Mouse (Mus musculus) G1E (cell line): ENCODE measurements around the gene Mmp24. TPM values are rescaled to one million over a fixed set of nuclear protein-coding genes. Genes with fewer than 3 reads are reported as not detected.

ENCODE experiments used
- ATAC-seq: 2 replicates; pipeline ENCODE4 v1.8.0; 2016; ENCODE audit warnings: mild to moderate bottlenecking; ENCODE audit not compliant: insufficient number of reproducible peaks, poor library complexity, low FRiP score, severe bottlenecking; ENCODE audit errors: extremely low read depth
- DNase-seq: peaks from one replicate; pipeline ENCODE4 v3.0.0; 2012; ENCODE audit warnings: low spot score
- H3K27me3 ChIP-seq: 2 replicates; pipeline ENCODE4 v1.6.1; 2012; ENCODE audit warnings: mild to moderate bottlenecking, low read length, inconsistent platforms; ENCODE audit not compliant: insufficient read depth
- H3K36me3 ChIP-seq: replicated peaks from 2 replicates; pipeline ENCODE3; 2012; ENCODE audit warnings: mild to moderate bottlenecking, inconsistent platforms
- H3K4me1 ChIP-seq: 2 replicates; pipeline ENCODE4 v1.6.1; 2012; ENCODE audit warnings: low read depth, low read length, inconsistent platforms, mixed read lengths; ENCODE audit not compliant: insufficient read depth
- H3K4me3 ChIP-seq: 2 replicates; pipeline ENCODE4 v1.5.1; 2012; ENCODE audit warnings: low read depth, mild to moderate bottlenecking, inconsistent platforms, low read length, moderate library complexity, mixed read lengths
- H3K9me3 ChIP-seq: replicated peaks from 2 replicates; pipeline ENCODE4 v1.6.1; 2012; ENCODE audit warnings: inconsistent platforms
- CTCF ChIP-seq: IDR thresholded peaks from 2 replicates; pipeline ENCODE4 v1.5.1; 2012; ENCODE audit warnings: low read depth, low read length, inconsistent platforms, mixed read lengths
- GATA2 ChIP-seq: IDR thresholded peaks from 2 replicates; pipeline ENCODE4 v1.6.1; 2012; ENCODE audit warnings: low read depth, low read length, inconsistent platforms, borderline replicate concordance
- TAL1 ChIP-seq: conservative IDR thresholded peaks from 2 replicates; pipeline ENCODE4 v1.6.1; 2012; ENCODE audit warnings: low read depth, low read length, inconsistent platforms, mixed read lengths
- polyA plus RNA-seq: library from polyadenylated mRNA; stranded (reverse); fragments of >175 nt; gene quantifications from 2 replicates; pipeline ENCODE4 v1.2.3, GENCODE M21; 2012
- total RNA-seq, 2 experiments: library from RNA; stranded (forward) in 1 of 2; stranded (reverse) in 1 of 2; fragments of 200-1000 nt in 1 of 2; fragments of >200 nt in 1 of 2; fragmentation: Nextera tagmentation in 1 of 2; gene quantifications; 2 replicates each; pipeline ENCODE4 v1.2.3; 2014 to 2017

Gene Mmp24
- total and polyA plus RNA-seq, 3 experiments, result 0.05 TPM; not detected in 2

- Histone ChIP-seq H3K36me3 (peaks cover 89% of the 10 kb centered on the region), H3K4me1 (no peaks in the 10 kb centered on the region)
Observed at GRCm38 (mm10) chr2:155863301-155863867, 88.2 kb downstream of the Mmp24 start.

More at GRCm38 (mm10) chr2:155863301-155863867, 88.2 kb downstream of the Mmp24 start:
- DNase-seq, result no peak
- no peak for TF ChIP-seq GATA2
- no peak for TF ChIP-seq CTCF
- TF ChIP-seq TAL1, result no peak
- Histone ChIP-seq H3K27me3 (no peaks in the 10 kb centered on the region), H3K4me3 (no peak overlapping the region), H3K9me3 (no peaks in the 10 kb centered on the region)
- ATAC-seq, result no peak

Other genes starting within 250 kb of the Mmp24 start
- gene Gss, start 182.5 kb upstream of the Mmp24 start, total RNA-seq (2014; fragmentation: Nextera tagmentation), result 7.3 and 10.6 TPM in 2 replicates
- 22.0 and 25.7 TPM in 2 replicates for gene Gss, start 182.5 kb upstream of the Mmp24 start, total RNA-seq (2017)
- 14.6 and 16.5 TPM in 2 replicates for gene Gss, start 182.5 kb upstream of the Mmp24 start, polyA plus RNA-seq
- 2.3 and 2.4 TPM in 2 replicates for gene Myh7b, start 164.1 kb upstream of the Mmp24 start, total RNA-seq (2014; fragmentation: Nextera tagmentation)
- 1.4 and 1.7 TPM in 2 replicates for gene Myh7b, start 164.1 kb upstream of the Mmp24 start, total RNA-seq (2017)
- 8.3 and 11.1 TPM in 2 replicates for gene Myh7b, start 164.1 kb upstream of the Mmp24 start, polyA plus RNA-seq
- 104 and 110 TPM in 2 replicates for gene Trpc4ap, start 83.0 kb upstream of the Mmp24 start, total RNA-seq (2014; fragmentation: Nextera tagmentation)
- 57.4 and 60.9 TPM in 2 replicates for gene Trpc4ap, start 83.0 kb upstream of the Mmp24 start, total RNA-seq (2017)
- gene Trpc4ap, start 83.0 kb upstream of the Mmp24 start, polyA plus RNA-seq, result 80.5 and 82.2 TPM in 2 replicates
- gene Edem2, start 45.9 kb upstream of the Mmp24 start, total RNA-seq (2014; fragmentation: Nextera tagmentation), result 36.9 and 42.3 TPM in 2 replicates
- 33.8 and 36.8 TPM in 2 replicates for gene Edem2, start 45.9 kb upstream of the Mmp24 start, total RNA-seq (2017)
- 38.3 and 48.3 TPM in 2 replicates for gene Edem2, start 45.9 kb upstream of the Mmp24 start, polyA plus RNA-seq
- not detected in 2 replicates for gene Gm17581, start 39.5 kb upstream of the Mmp24 start, total RNA-seq (2014; fragmentation: Nextera tagmentation)
- gene Gm17581, start 39.5 kb upstream of the Mmp24 start, total RNA-seq (2017), result not detected in 2 replicates
- not detected in 2 replicates for gene Gm17581, start 39.5 kb upstream of the Mmp24 start, polyA plus RNA-seq
- not detected in 2 replicates for gene Procr, start 24.2 kb upstream of the Mmp24 start, total RNA-seq (2014; fragmentation: Nextera tagmentation)
- gene Procr, start 24.2 kb upstream of the Mmp24 start, total RNA-seq (2017), result 0.12 and 1.5 TPM in 2 replicates
- 0.07 and 0.15 TPM in 2 replicates for gene Procr, start 24.2 kb upstream of the Mmp24 start, polyA plus RNA-seq
- gene BC029722, start 44.1 kb downstream of the Mmp24 start, total RNA-seq (2014; fragmentation: Nextera tagmentation), result 9.2 and 12.8 TPM in 2 replicates
- 19.0 and 20.4 TPM in 2 replicates for gene BC029722, start 44.1 kb downstream of the Mmp24 start, total RNA-seq (2017)
- 36.3 and 45.0 TPM in 2 replicates for gene BC029722, start 44.1 kb downstream of the Mmp24 start, polyA plus RNA-seq
- gene Eif6, start 51.6 kb downstream of the Mmp24 start, total RNA-seq (2014; fragmentation: Nextera tagmentation), result 261 and 324 TPM in 2 replicates
- 91.5 and 148 TPM in 2 replicates for gene Eif6, start 51.6 kb downstream of the Mmp24 start, total RNA-seq (2017)
- 251 and 369 TPM in 2 replicates for gene Eif6, start 51.6 kb downstream of the Mmp24 start, polyA plus RNA-seq
- gene Fam83c, start 59.5 kb downstream of the Mmp24 start, total RNA-seq (2014; fragmentation: Nextera tagmentation), result not detected in 2 replicates
- gene Fam83c, start 59.5 kb downstream of the Mmp24 start, total RNA-seq (2017), result 0.22 TPM in 1 of 2 replicates, not detected in the other
- gene Fam83c, start 59.5 kb downstream of the Mmp24 start, polyA plus RNA-seq, result not detected in 2 replicates
- 27.8 and 29.9 TPM in 2 replicates for gene Uqcc1, start 155.0 kb downstream of the Mmp24 start, total RNA-seq (2014; fragmentation: Nextera tagmentation)
- gene Uqcc1, start 155.0 kb downstream of the Mmp24 start, total RNA-seq (2017), result 35.8 and 39.1 TPM in 2 replicates
- gene Uqcc1, start 155.0 kb downstream of the Mmp24 start, polyA plus RNA-seq, result 4.2 TPM in 2 replicates
- gene Gm15557, start 165.4 kb downstream of the Mmp24 start, total RNA-seq (2014; fragmentation: Nextera tagmentation), result 0.60 TPM in 1 of 2 replicates, not detected in the other
- 0.11 TPM in 1 of 2 replicates, not detected in the other for gene Gm15557, start 165.4 kb downstream of the Mmp24 start, total RNA-seq (2017)
- 0.05 and 0.06 TPM in 2 replicates for gene Gm15557, start 165.4 kb downstream of the Mmp24 start, polyA plus RNA-seq
- 2.2 TPM in 1 of 2 replicates, not detected in the other for gene Gdf5, start 170.0 kb downstream of the Mmp24 start, total RNA-seq (2014; fragmentation: Nextera tagmentation)
- gene Gdf5, start 170.0 kb downstream of the Mmp24 start, total RNA-seq (2017), result 0.06 and 0.11 TPM in 2 replicates
- gene Gdf5, start 170.0 kb downstream of the Mmp24 start, polyA plus RNA-seq, result not detected in 2 replicates
- gene Cep250, start 181.1 kb downstream of the Mmp24 start, total RNA-seq (2014; fragmentation: Nextera tagmentation), result 11.6 and 12.3 TPM in 2 replicates
- gene Cep250, start 181.1 kb downstream of the Mmp24 start, total RNA-seq (2017), result 49.2 and 54.7 TPM in 2 replicates
- gene Cep250, start 181.1 kb downstream of the Mmp24 start, polyA plus RNA-seq, result 17.3 and 19.9 TPM in 2 replicates
- gene 6430550D23Rik, start 232.6 kb downstream of the Mmp24 start, total RNA-seq (2014; fragmentation: Nextera tagmentation), result 2.3 and 2.4 TPM in 2 replicates
- 0.71 and 1.6 TPM in 2 replicates for gene 6430550D23Rik, start 232.6 kb downstream of the Mmp24 start, total RNA-seq (2017)
- gene 6430550D23Rik, start 232.6 kb downstream of the Mmp24 start, polyA plus RNA-seq, result 0.23 and 0.33 TPM in 2 replicates
- gene Ergic3, start 232.7 kb downstream of the Mmp24 start, total RNA-seq (2014; fragmentation: Nextera tagmentation), result 189 and 215 TPM in 2 replicates
- gene Ergic3, start 232.7 kb downstream of the Mmp24 start, total RNA-seq (2017), result 52.9 and 58.0 TPM in 2 replicates
- 42.6 and 51.8 TPM in 2 replicates for gene Ergic3, start 232.7 kb downstream of the Mmp24 start, polyA plus RNA-seq